Mouse (Mus musculus) thymus, adult 2 months (tissue): ENCODE results near the gene Wdr89.

Experiments used
- CTCF ChIP-seq: fragments of 200-500 bp; IDR thresholded peaks from 2 replicates; pipeline ENCODE4 v1.5.1; 2012; ENCODE audit warnings: mild to moderate bottlenecking, control low read depth, low read length, moderate library complexity, borderline replicate concordance; ENCODE audit not compliant: control insufficient read depth, poor library complexity, insufficient read depth; ENCODE audit errors: extremely low read depth
- POLR2A ChIP-seq: fragments of 200-500 bp; IDR thresholded peaks from 2 replicates; pipeline ENCODE4 v1.6.1; 2012; ENCODE audit warnings: mild to moderate bottlenecking, low read length, control low read depth, moderate library complexity; ENCODE audit not compliant: control insufficient read depth, poor library complexity, insufficient read depth; ENCODE audit errors: extremely low read depth

DNA sequence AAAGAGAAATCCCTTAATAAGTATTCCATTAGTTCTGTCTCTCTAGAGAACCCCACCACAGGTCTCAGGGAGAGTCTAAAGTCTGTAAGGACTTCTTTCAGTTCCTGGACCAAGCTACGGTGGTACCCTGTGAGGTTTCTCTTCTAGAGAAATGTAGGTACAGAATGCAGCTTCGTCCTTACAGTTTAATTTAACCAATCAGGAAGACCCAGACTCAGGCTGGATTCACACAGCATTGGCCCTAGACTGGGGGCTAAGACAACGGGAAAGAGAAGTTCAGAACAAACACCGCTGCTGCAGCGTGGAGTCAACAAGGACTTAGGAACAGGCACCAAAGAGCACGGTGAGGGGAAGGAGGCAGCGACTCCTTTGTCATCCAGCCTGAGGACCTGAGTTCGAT is 52.5 kb downstream of the Wdr89 start:
- TF ChIP-seq POLR2A (no peak), CTCF (no peak)
